Mouse (Mus musculus) heart, adult 2 months (tissue): ENCODE data around the gene Rab1a.

Experiments used
- CTCF ChIP-seq: fragments of 200-600 bp; IDR thresholded peaks from 2 replicates; pipeline ENCODE4 v1.8.1; 2022; ENCODE audit warnings: antibody characterized with exemption, mild to moderate bottlenecking, moderate library complexity
- POLR2A ChIP-seq: fragments of 200-500 bp; IDR thresholded peaks from 2 replicates; pipeline ENCODE4 v1.6.1; 2011; ENCODE audit warnings: mild to moderate bottlenecking, low read depth, low read length, control low read depth; ENCODE audit not compliant: insufficient read depth

GRCm38 (mm10) chr11:20253088-20253487 is 51.9 kb downstream of the Rab1a start:
- TF ChIP-seq POLR2A (no peak), CTCF (no peak)
